Mouse (Mus musculus) right cerebral cortex, adult 2 months (tissue): ENCODE measurements around the gene Zranb3.

Experiments used
- DNase-seq, 2 experiments: peaks; one replicate each; pipeline ENCODE4 v3.0.0; 2021 to 2022; ENCODE audit warnings: low spot score in 2 of 2

The Zranb3 gene

GRCm38 (mm10) chr1:127945696-127946575, 156.9 kb downstream of the Zranb3 start:
- no peak for DNase-seq

- DNase-seq = no peak
Observed at GRCm38 (mm10) chr1:127943516-127943915, 159.3 kb downstream of the Zranb3 start.

GRCm38 (mm10) chr1:127942231-127942630, 160.6 kb downstream of the Zranb3 start:
- no peak for DNase-seq

GRCm38 (mm10) chr1:127937277-127937676, 165.6 kb downstream of the Zranb3 start:
- peak in 1 of 2 experiments; percentile 52 for DNase-seq

- DNase-seq = peak; percentile 72 to 79
Observed at GRCm38 (mm10) chr1:127934322-127934721, 168.5 kb downstream of the Zranb3 start.

GRCm38 (mm10) chr1:127933405-127933804, 169.4 kb downstream of the Zranb3 start:
- DNase-seq = no peak

- DNase-seq = no peak
Observed at GRCm38 (mm10) chr1:127915802-127916201, 187.0 kb downstream of the Zranb3 start.

GRCm38 (mm10) chr1:127915316-127915715, 187.5 kb downstream of the Zranb3 start:
- no peak for DNase-seq

GRCm38 (mm10) chr1:127913116-127913515, 189.7 kb downstream of the Zranb3 start:
- no peak for DNase-seq

- DNase-seq = no peak
Observed at GRCm38 (mm10) chr1:127904774-127905385, 198.0 kb downstream of the Zranb3 start.
